Mouse (Mus musculus) forebrain, postnatal 0 days (tissue): ENCODE measurements around the gene Gzmk. TPM values are rescaled to one million over a fixed set of nuclear protein-coding genes. Genes with fewer than 3 reads are reported as not detected.

Experiments
- ATAC-seq: fragments of 200-750 bp; cut with Nextera tagmentation; 2 replicates; pipeline ENCODE4 v1.8.0; 2017; ENCODE audit warnings: mild to moderate bottlenecking, moderate library complexity
- DNase-seq: peaks from one replicate; pipeline ENCODE4 v3.0.0-alpha.2; 2015
- H3K27ac ChIP-seq: fragments of 300-500 bp; sonication (generic); 2 replicates; pipeline ENCODE4 v1.5.1; 2014; ENCODE audit warnings: low read depth, mild to moderate bottlenecking, antibody characterized with exemption, low read length, moderate library complexity, mixed read lengths
- H3K27me3 ChIP-seq: fragments of 300-500 bp; sonication (generic); 2 replicates; pipeline ENCODE4 v1.6.1; 2014; ENCODE audit warnings: mild to moderate bottlenecking, low read length, mixed read lengths; ENCODE audit not compliant: insufficient read depth
- H3K36me3 ChIP-seq: fragments of 300-500 bp; sonication (generic); 2 replicates; pipeline ENCODE4 v1.6.1; 2014; ENCODE audit warnings: mild to moderate bottlenecking, moderate library complexity; ENCODE audit not compliant: insufficient read depth
- H3K4me1 ChIP-seq: fragments of 300-500 bp; sonication (generic); 2 replicates; pipeline ENCODE4 v1.6.1; 2014; ENCODE audit warnings: antibody characterized with exemption; ENCODE audit not compliant: insufficient read depth
- H3K4me2 ChIP-seq: fragments of 300-500 bp; sonication (generic); 2 replicates; pipeline ENCODE4 v1.6.1; 2014; ENCODE audit warnings: low read depth, mild to moderate bottlenecking, moderate library complexity
- H3K4me3 ChIP-seq: fragments of 300-500 bp; sonication (generic); 2 replicates; pipeline ENCODE4 v1.5.1; 2014; ENCODE audit warnings: low read depth, low read length, mixed read lengths
- H3K9ac ChIP-seq: fragments of 300-500 bp; sonication (generic); 2 replicates; pipeline ENCODE4 v1.6.1; 2014; ENCODE audit warnings: mild to moderate bottlenecking
- H3K9me3 ChIP-seq: fragments of 300-500 bp; sonication (generic); 2 replicates; pipeline ENCODE4 v1.6.1; 2016; ENCODE audit warnings: low read length
- CTCF ChIP-seq: sonication (generic); IDR thresholded peaks from 2 replicates; pipeline ENCODE4 v1.5.1; 2016; ENCODE audit warnings: antibody characterized with exemption, control low read depth, low read depth
- WGBS: fragments of 180-500 bp; shearing (Covaris S2); extraction: QIAGEN DNeasy Blood & Tissue Kit; methylation state at CpG from one replicate; pipeline ENCODE4 v1.1.7; 2014; 5-methylcytosine and 5-hydroxymethylcytosine counted together
- polyA plus RNA-seq: library from polyadenylated mRNA; unstranded; fragments of >200 nt; fragmentation: Nextera tagmentation; extraction: Ambion mirVana; gene quantifications from 2 replicates; pipeline ENCODE4 v1.2.1, GENCODE M21; 2015
- total RNA-seq: library from RNA; depleted of rRNA; stranded (reverse); fragments of >200 nt; gene quantifications from 2 replicates; pipeline ENCODE4 v1.2.3, GENCODE M21; 2014

Gene Gzmk
- total and polyA plus RNA-seq, 2 experiments from 2014 or later = not detected

DNA sequence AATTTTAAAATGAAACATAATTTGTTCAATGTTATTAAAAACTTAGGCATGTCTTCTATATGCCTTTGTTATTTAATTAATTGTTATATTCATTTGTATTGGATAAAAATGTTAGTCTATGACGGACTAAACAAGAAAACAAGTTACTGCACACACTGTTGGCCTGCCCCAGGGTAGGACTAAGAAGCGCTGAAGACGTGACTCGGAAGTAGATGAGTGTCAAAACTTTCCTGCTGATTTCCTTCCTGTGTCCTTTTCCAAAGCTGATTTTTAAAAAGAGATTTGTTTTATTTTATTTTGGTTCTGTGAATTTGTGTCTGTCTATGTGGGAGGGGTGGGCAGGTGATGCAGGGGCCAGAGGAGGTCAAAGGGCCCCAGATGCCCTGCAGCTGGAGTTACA is 42.0 kb downstream of the Gzmk start:
- ATAC-seq (no peak), DNase-seq (no peak)
- Histone ChIP-seq H3K4me3 (no peak overlapping the region), H3K4me1 (no peaks in the 10 kb centered on the region), H3K36me3 (no peaks in the 10 kb centered on the region), H3K4me2 (no peak overlapping the region), H3K9ac (no peak overlapping the region), H3K9me3 (no peaks in the 10 kb centered on the region), H3K27me3 (no peaks in the 10 kb centered on the region), H3K27ac (no peak overlapping the region)
- no peak for TF ChIP-seq CTCF
- WGBS = 93% methylated on average over 4 of the region's 4 CpGs

DNA sequence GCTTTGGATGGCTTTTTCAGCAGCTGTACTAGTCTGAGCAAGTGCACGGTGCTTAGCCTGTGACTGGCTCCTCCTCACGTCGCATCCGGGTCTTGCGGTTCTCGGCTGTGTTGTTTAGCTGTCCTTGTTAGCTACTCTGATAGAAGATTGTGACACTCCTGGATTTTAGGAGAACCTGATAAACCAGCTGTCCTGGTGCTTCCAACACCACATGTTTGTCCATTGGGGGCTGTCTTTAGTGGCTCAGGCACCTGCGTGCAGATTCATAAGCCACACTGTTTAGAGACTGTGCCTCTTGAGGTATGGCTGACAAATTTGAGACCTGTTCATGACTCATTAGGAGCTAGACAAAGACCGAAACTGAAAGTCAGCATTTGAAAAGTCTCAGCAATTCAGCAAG is 42.4 kb downstream of the Gzmk start:
- H3K4me3 ChIP-seq = no peak overlapping the region
- 92% methylated on average over 8 of the region's 8 CpGs for WGBS
- no peak for TF ChIP-seq CTCF
- ATAC-seq (no peak), DNase-seq (no peak)
- H3K27ac ChIP-seq = no peak overlapping the region
- H3K9me3 ChIP-seq = no peaks in the 10 kb centered on the region
- no peak overlapping the region for H3K9ac ChIP-seq
- no peak overlapping the region for H3K4me2 ChIP-seq
- H3K36me3 ChIP-seq = no peaks in the 10 kb centered on the region
- H3K27me3 ChIP-seq = no peaks in the 10 kb centered on the region
- no peaks in the 10 kb centered on the region for H3K4me1 ChIP-seq

GRCm38 (mm10) chr13:113174162-113174561 is 51.5 kb downstream of the Gzmk start:
- ATAC-seq = no peak
- DNase-seq = no peak
- no peak overlapping the region for H3K27ac ChIP-seq
- H3K9ac ChIP-seq = no peak overlapping the region
- WGBS = 90% methylated on average over 6 of the region's 6 CpGs
- no peaks in the 10 kb centered on the region for H3K9me3 ChIP-seq
- H3K4me1 ChIP-seq = no peaks in the 10 kb centered on the region
- H3K36me3 ChIP-seq = no peaks in the 10 kb centered on the region
- no peak overlapping the region for H3K4me2 ChIP-seq
- TF ChIP-seq CTCF = no peak
- no peaks in the 10 kb centered on the region for H3K27me3 ChIP-seq
- H3K4me3 ChIP-seq = no peak overlapping the region

- no peaks in the 10 kb centered on the region for H3K27me3 ChIP-seq
- no peak overlapping the region for H3K27ac ChIP-seq
- no peak for TF ChIP-seq CTCF
- H3K36me3 ChIP-seq = no peaks in the 10 kb centered on the region
- ATAC-seq (no peak), DNase-seq (no peak)
- no peak overlapping the region for H3K4me2 ChIP-seq
- H3K9me3 ChIP-seq = no peaks in the 10 kb centered on the region
- H3K9ac ChIP-seq = no peak overlapping the region
- no peak overlapping the region for H3K4me3 ChIP-seq
- H3K4me1 ChIP-seq = no peaks in the 10 kb centered on the region
These were observed 55.5 kb downstream of the Gzmk start for GRCm38 (mm10) chr13:113170256-113170655.

DNA sequence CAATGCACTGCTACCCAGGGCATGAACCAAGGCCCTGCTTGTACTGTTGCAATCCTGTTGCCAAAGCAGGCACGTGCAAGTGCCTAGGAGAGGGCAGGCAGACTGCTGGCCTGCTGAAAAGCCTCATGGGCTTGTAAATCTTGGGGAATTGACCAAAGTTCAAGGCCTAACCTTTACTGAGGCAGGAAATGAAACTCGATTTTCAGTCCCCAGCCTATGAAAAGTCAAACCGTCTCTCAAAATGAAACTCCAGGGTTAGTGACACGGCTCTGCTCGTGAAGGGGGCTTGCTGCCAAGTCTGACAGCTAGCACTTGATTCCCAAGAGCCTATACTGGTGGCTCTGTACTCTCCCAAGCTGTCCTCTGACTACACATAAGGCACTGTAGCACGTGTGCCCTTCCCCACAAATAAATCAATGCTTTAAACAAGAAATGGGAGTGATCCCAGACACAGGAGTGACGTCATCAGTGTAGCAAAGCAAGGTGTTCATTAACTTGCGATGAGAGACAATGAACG is 57.6 kb downstream of the Gzmk start:
- WGBS = 78% methylated on average over 9 of the region's 9 CpGs
- no peak overlapping the region for H3K4me3 ChIP-seq
- no peak for ATAC-seq

GRCm38 (mm10) chr13:113164252-113165005 is 61.3 kb downstream of the Gzmk start:
- H3K4me2 ChIP-seq = no peak overlapping the region
- H3K9ac ChIP-seq = no peak overlapping the region
- DNase-seq (no peak), ATAC-seq (no peak)
- no peak overlapping the region for H3K27ac ChIP-seq
- H3K9me3 ChIP-seq = no peaks in the 10 kb centered on the region
- no peaks in the 10 kb centered on the region for H3K36me3 ChIP-seq
- no peaks in the 10 kb centered on the region for H3K27me3 ChIP-seq
- H3K4me3 ChIP-seq = no peak overlapping the region
- no peak for TF ChIP-seq CTCF
- WGBS = 90% methylated on average over 5 of the region's 5 CpGs
- no peaks in the 10 kb centered on the region for H3K4me1 ChIP-seq

More for the DNA sequence above, 57.6 kb downstream of the Gzmk start:
- Histone ChIP-seq H3K36me3 (no peaks in the 10 kb centered on the region), H3K27me3 (no peaks in the 10 kb centered on the region), H3K9me3 (no peaks in the 10 kb centered on the region), H3K4me2 (no peak overlapping the region), H3K9ac (no peak overlapping the region), H3K4me1 (no peaks in the 10 kb centered on the region), H3K27ac (no peak overlapping the region)
- no peak for TF ChIP-seq CTCF
- DNase-seq = no peak

GRCm38 (mm10) chr13:113151556-113151955 is 74.2 kb downstream of the Gzmk start:
- Histone ChIP-seq H3K4me1 (no peaks in the 10 kb centered on the region), H3K36me3 (no peaks in the 10 kb centered on the region), H3K9ac (no peak overlapping the region), H3K9me3 (no peaks in the 10 kb centered on the region), H3K4me3 (no peak overlapping the region), H3K27ac (no peak overlapping the region), H3K27me3 (no peaks in the 10 kb centered on the region), H3K4me2 (no peak overlapping the region)
- ATAC-seq (no peak), DNase-seq (no peak)
- WGBS = 90% methylated on average over 4 of the region's 4 CpGs
- TF ChIP-seq CTCF = no peak
